Mouse (Mus musculus) embryonic facial prominence, embryonic 10.5 days (tissue): ENCODE measurements around the gene Sgcb. TPM values are rescaled to one million over a fixed set of nuclear protein-coding genes. Genes with fewer than 3 reads are reported as not detected.
"Not testable (repeated sequence)": the region's sequence is repeated elsewhere in the genome, so short reads cannot be mapped to it uniquely, and the experiment has no call there.

Source experiments
- DNase-seq: peaks from one replicate; pipeline ENCODE4 v3.0.0-alpha.2; 2017; ENCODE audit warnings: low spot score
- H3K27ac ChIP-seq: fragments of 300-500 bp; sonication (generic); replicated peaks from 2 replicates; pipeline ENCODE4 v1.5.1; 2016; ENCODE audit warnings: mild to moderate bottlenecking
- H3K27me3 ChIP-seq: fragments of 300-500 bp; sonication (generic); replicated peaks from 2 replicates; pipeline ENCODE4 v1.6.1; 2016; ENCODE audit warnings: low read depth, mild to moderate bottlenecking; ENCODE audit not compliant: poor library complexity, severe bottlenecking
- H3K36me3 ChIP-seq: fragments of 300-500 bp; sonication (generic); replicated peaks from 2 replicates; pipeline ENCODE4 v1.6.1; 2016; ENCODE audit warnings: mild to moderate bottlenecking, moderate library complexity
- H3K4me1 ChIP-seq: fragments of 300-500 bp; sonication (generic); 2 replicates; pipeline ENCODE4 v1.6.1; 2016
- H3K4me3 ChIP-seq: fragments of 300-500 bp; sonication (generic); 2 replicates; pipeline ENCODE4 v1.5.1; 2016; ENCODE audit warnings: mild to moderate bottlenecking, moderate library complexity
- H3K9me3 ChIP-seq: fragments of 300-500 bp; sonication (generic); 2 replicates; pipeline ENCODE4 v1.6.1; 2016; ENCODE audit warnings: mild to moderate bottlenecking
- WGBS: fragments of 180-500 bp; shearing (Covaris S2); methylation state at CpG from one replicate; pipeline ENCODE4 v1.1.7; 2016; 5-methylcytosine and 5-hydroxymethylcytosine counted together
- polyA plus RNA-seq: library from polyadenylated mRNA; unstranded; fragments of >200 nt; fragmentation: Nextera tagmentation; extraction: Ambion mirVana; gene quantifications from 2 replicates; pipeline ENCODE4 v1.2.1, GENCODE M21; 2016

Sgcb gene
- polyA plus RNA-seq, 1 experiment from 2014 or later: 18.8 TPM

DNA sequence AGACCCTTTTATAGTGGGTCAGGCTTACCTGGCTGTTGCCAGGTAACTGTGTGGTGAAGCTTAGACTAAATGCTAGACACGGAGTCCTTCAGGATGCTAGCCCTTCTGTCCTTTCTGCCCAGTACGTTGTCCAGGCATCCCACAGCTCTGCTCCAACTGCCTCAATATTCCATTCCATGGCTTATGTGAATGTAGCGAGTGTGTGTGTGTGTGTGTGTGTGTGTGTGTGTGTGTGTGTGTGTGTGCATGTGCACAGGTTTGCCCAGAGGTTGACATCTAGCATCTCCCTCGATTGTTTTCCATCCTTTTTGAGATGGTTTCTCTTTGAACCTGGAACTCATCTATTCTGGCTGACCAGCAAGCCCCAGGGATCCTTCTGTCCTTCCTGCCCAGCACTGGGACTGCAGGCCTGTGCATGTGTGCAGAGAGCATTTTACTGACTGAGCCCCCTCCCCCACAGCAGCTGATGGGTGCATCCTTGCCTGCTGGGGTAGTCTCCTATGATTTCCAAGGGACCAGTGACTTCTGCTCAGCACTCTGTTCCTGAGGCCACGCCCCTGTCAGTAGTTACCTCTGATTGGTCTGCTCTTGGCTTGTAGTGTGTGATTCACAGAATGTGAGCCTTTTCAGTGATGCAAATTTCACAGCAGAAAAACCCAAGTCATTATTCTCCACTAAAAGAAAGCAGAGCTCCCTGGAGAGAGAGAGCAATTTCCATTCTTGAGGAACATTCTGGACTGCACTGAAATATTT lies 48.5 kb downstream of the Sgcb start:
- H3K27ac ChIP-seq: no peak overlapping the region; the same call in 1 of the 2 replicates
- DNase-seq: peak; percentile 16
- 67% methylated on average over 5 of the region's 5 CpGs for WGBS
- H3K4me1 ChIP-seq: peaks cover 7% of the 10 kb centered on the region
- H3K36me3 ChIP-seq: no peaks in the 10 kb centered on the region
- H3K27me3 ChIP-seq: no peaks in the 10 kb centered on the region
- H3K4me3 ChIP-seq: no peak overlapping the region
- H3K9me3 ChIP-seq: no peaks in the 10 kb centered on the region

DNA sequence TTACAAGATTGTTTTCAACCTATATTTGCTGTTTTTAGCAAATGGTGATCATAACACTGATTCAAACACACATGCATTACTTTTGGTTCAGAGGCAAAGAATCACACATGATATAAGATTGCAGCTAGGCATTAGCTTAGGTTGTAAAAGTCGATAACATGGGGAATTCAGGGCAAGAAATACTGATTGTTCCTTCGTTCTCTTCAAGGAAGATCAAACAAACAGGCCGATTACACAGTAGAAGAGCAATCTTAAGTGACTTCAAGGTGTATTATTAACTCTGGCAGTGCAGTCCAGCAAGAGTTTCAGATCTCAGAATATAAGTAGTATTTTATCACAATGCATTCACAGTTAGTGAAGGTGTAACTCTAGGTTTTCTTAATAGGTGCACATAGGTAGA lies 60.5 kb downstream of the Sgcb start:
- no peaks in the 10 kb centered on the region for H3K36me3 ChIP-seq
- H3K27me3 ChIP-seq: no peaks in the 10 kb centered on the region
- H3K9me3 ChIP-seq: no peaks in the 10 kb centered on the region
- DNase-seq: no peak
- 80% methylated on average over 3 of the region's 3 CpGs for WGBS
- H3K27ac ChIP-seq: no peak overlapping the region
- H3K4me1 ChIP-seq: peaks cover 9% of the 10 kb centered on the region
- H3K4me3 ChIP-seq: no peak overlapping the region

GRCm38 (mm10) chr5:73586597-73586996 lies 61.0 kb downstream of the Sgcb start:
- no peaks in the 10 kb centered on the region for H3K36me3 ChIP-seq
- H3K9me3 ChIP-seq: no peaks in the 10 kb centered on the region
- no peak for DNase-seq
- no peak overlapping the region for H3K4me3 ChIP-seq
- H3K27ac ChIP-seq: no peak overlapping the region
- WGBS: 77% methylated on average over 4 of the region's 4 CpGs
- no peaks in the 10 kb centered on the region for H3K27me3 ChIP-seq
- peaks cover 9% of the 10 kb centered on the region for H3K4me1 ChIP-seq

DNA sequence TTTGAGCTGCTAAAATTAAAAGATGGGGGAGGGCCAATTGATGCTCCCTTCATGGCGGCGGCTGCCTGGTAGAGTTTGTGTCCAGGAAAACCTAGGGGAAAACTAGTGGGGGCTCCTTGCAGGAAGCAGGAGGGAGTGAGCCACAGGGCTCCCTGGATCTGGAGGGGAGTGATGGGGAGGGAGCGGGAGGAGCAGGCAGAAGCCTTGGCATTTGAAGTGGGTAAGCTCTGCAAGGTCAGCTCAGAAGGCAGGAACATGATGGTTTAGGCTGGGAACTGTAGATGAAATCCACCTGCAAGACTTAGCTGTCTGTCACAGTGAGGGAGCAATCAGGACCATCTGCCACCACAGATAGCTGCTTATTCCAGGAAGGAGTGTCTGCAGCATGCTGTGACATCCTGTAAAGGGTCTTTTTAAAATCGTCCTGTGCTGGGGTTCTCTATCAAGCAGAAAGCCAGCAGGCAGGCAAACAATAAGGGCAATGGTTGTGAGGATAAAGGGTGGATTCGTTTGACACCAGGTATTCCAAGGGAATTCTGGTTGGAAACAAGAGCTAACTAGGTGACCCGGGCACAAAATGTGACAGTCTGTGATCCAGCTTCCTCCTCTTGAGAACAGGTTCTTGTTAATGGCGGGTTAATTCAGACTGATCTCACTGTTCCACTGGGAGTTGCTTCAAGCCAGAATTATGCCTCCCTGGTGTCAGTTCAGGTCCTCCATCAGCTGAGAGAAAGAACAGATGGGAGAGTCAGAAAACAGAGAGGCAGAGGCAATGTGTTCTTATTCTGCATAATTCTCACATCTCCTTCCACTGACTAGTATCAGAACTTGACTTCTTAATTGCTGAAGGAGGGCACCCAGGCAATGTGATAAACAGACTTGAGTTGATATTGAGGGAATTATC lies 62.1 kb downstream of the Sgcb start:
- DNase-seq: no peak
- H3K4me3 ChIP-seq: no peak overlapping the region
- H3K27me3 ChIP-seq: no peaks in the 10 kb centered on the region
- H3K4me1 ChIP-seq: peaks cover 9% of the 10 kb centered on the region
- 31% methylated on average over 7 of the region's 7 CpGs for WGBS
- H3K27ac ChIP-seq: no peak overlapping the region
- no peaks in the 10 kb centered on the region for H3K36me3 ChIP-seq
- H3K9me3 ChIP-seq: no peaks in the 10 kb centered on the region

- not testable (repeated sequence) for DNase-seq, H3K4me1 ChIP-seq, H3K27me3 ChIP-seq, H3K9me3 ChIP-seq, H3K36me3 ChIP-seq, H3K4me3 ChIP-seq, H3K27ac ChIP-seq
- WGBS: 92% methylated on average over 6 of the region's 6 CpGs
Observed at GRCm38 (mm10) chr5:73584011-73584410, 63.6 kb downstream of the Sgcb start.

Other genes starting within 250 kb of the Sgcb start
- not detected in 2 replicates for gene Cwh43, start 241.7 kb downstream of the Sgcb start, polyA plus RNA-seq
- 46.6 and 46.8 TPM in 2 replicates for gene Dcun1d4, start 166.8 kb downstream of the Sgcb start, polyA plus RNA-seq
- gene Lrrc66, start 15.3 kb downstream of the Sgcb start, polyA plus RNA-seq: 0.47 TPM in 1 of 2 replicates, not detected in the other
- 0.15 TPM in 1 of 2 replicates, not detected in the other for gene Spata18, start 3.6 kb upstream of the Sgcb start, polyA plus RNA-seq